Mouse (Mus musculus) limb, embryonic 13.5 days (tissue): ENCODE measurements around the gene Zfp655. TPM values are rescaled to one million over a fixed set of nuclear protein-coding genes. Genes with fewer than 3 reads are reported as not detected.

Experiments used
- polyA plus RNA-seq: library from polyadenylated mRNA; unstranded; fragments of >200 nt; fragmentation: Nextera tagmentation; extraction: Ambion mirVana; gene quantifications from 2 replicates; pipeline ENCODE4 v1.2.1, GENCODE M21; 2015

Gene Zfp655
- polyA plus RNA-seq, 1 experiment from 2014 or later = 34.1 TPM

Other genes with a start within 250 kb of the Zfp655 start
- not detected in 2 replicates for gene Gm4871, start 199.0 kb upstream of the Zfp655 start, polyA plus RNA-seq
- not detected in 2 replicates for gene 1700018F24Rik, start 188.7 kb upstream of the Zfp655 start, polyA plus RNA-seq
- gene Arpc1a, start 147.9 kb upstream of the Zfp655 start, polyA plus RNA-seq = 139 and 141 TPM in 2 replicates
- gene Kpna7, start 147.7 kb upstream of the Zfp655 start, polyA plus RNA-seq = 0.10 TPM in 1 of 2 replicates, not detected in the other
- gene Arpc1b, start 117.5 kb upstream of the Zfp655 start, polyA plus RNA-seq = 250 and 255 TPM in 2 replicates
- 137 and 139 TPM in 2 replicates for gene Pdap1, start 91.5 kb upstream of the Zfp655 start, polyA plus RNA-seq
- 218 and 225 TPM in 2 replicates for gene Bud31, start 91.4 kb upstream of the Zfp655 start, polyA plus RNA-seq
- gene Ptcd1, start 64.6 kb upstream of the Zfp655 start, polyA plus RNA-seq = 19.2 and 20.2 TPM in 2 replicates
- 55.6 and 58.1 TPM in 2 replicates for gene Cpsf4, start 64.5 kb upstream of the Zfp655 start, polyA plus RNA-seq
- gene Atp5j2, start 39.7 kb upstream of the Zfp655 start, polyA plus RNA-seq = 649 and 683 TPM in 2 replicates
- gene Zkscan14, start 29.8 kb upstream of the Zfp655 start, polyA plus RNA-seq = 11.0 and 11.3 TPM in 2 replicates
- gene Zkscan5, start 27.2 kb upstream of the Zfp655 start, polyA plus RNA-seq = 16.3 and 17.1 TPM in 2 replicates
- 0.59 and 0.79 TPM in 2 replicates for gene Zscan25, start 48.8 kb downstream of the Zfp655 start, polyA plus RNA-seq
- gene Cyp3a57, start 113.6 kb downstream of the Zfp655 start, polyA plus RNA-seq = not detected in 2 replicates
- not detected in 2 replicates for gene Cyp3a16, start 238.0 kb downstream of the Zfp655 start, polyA plus RNA-seq